Mouse (Mus musculus) gastrocnemius, adult 2 months (tissue): ENCODE measurements around the gene Pop5. TPM values are rescaled to one million over a fixed set of nuclear protein-coding genes. Genes with fewer than 3 reads are reported as not detected.

ENCODE experiments used
- DNase-seq: peaks from one replicate; pipeline ENCODE4 v3.0.0; 2022
- H3K27ac ChIP-seq: fragments of 200-600 bp; 2 replicates; pipeline ENCODE4 v1.8.1; 2022; ENCODE audit warnings: mild to moderate bottlenecking
- H3K4me3 ChIP-seq: fragments of 200-600 bp; 2 replicates; pipeline ENCODE4 v1.8.1; 2022; ENCODE audit warnings: mild to moderate bottlenecking, moderate library complexity
- CTCF ChIP-seq: fragments of 200-600 bp; IDR thresholded peaks from 2 replicates; pipeline ENCODE4 v1.8.1; 2022; ENCODE audit warnings: antibody characterized with exemption, mild to moderate bottlenecking, moderate library complexity
- intact Hi-C: fragments of 180-260 bp; cut with DNase I; formaldehyde crosslinking; loops from one replicate; pipeline ENCODE4 v1.15.1; 2025
- total RNA-seq, 2 experiments: library from RNA; stranded (reverse); gene quantifications; 2 replicates each; pipeline ENCODE4 v1.2.3; 2021

Gene Pop5
- total RNA-seq, 2 experiments from 2014 or later = 27.8 to 51.7 TPM

- H3K27ac ChIP-seq = peak overlapping the region; percentile 79
- intact Hi-C loops = no loop called here
- peak overlapping the region; percentile 68 for H3K4me3 ChIP-seq
- peak; percentile 58 for DNase-seq
- no peak for TF ChIP-seq CTCF
Observed at GRCm38 (mm10) chr5:115203735-115204561, 31.7 kb upstream of the Pop5 start.

- no peak for TF ChIP-seq CTCF
- DNase-seq = peak; percentile 63
- peak overlapping the region; percentile 68 for H3K4me3 ChIP-seq
- peak overlapping the region; percentile 79 for H3K27ac ChIP-seq
- intact Hi-C loops = no loop called here
Observed at GRCm38 (mm10) chr5:115204562-115205311, 30.9 kb upstream of the Pop5 start.

- intact Hi-C loops = no loop called here
- Histone ChIP-seq H3K27ac (no peak overlapping the region), H3K4me3 (no peak overlapping the region)
- no peak for DNase-seq
- TF ChIP-seq CTCF = peak; percentile 29; the same call in 1 of the 2 replicates
Observed at GRCm38 (mm10) chr5:115207244-115207643, 28.4 kb upstream of the Pop5 start.

- no peak for TF ChIP-seq CTCF
- intact Hi-C loops = no loop called here
- no peak overlapping the region for H3K4me3 ChIP-seq
Observed at GRCm38 (mm10) chr5:115207892-115208291, 27.7 kb upstream of the Pop5 start.

GRCm38 (mm10) chr5:115208601-115209000 lies 27.0 kb upstream of the Pop5 start:
- TF ChIP-seq CTCF = no peak
- H3K27ac ChIP-seq = no peak overlapping the region
- intact Hi-C loops = no loop called here
- DNase-seq = no peak
- H3K4me3 ChIP-seq = no peak overlapping the region

More at GRCm38 (mm10) chr5:115207892-115208291, 27.7 kb upstream of the Pop5 start:
- no peak for DNase-seq
- H3K27ac ChIP-seq = no peak overlapping the region

GRCm38 (mm10) chr5:115210380-115210779 lies 25.3 kb upstream of the Pop5 start:
- intact Hi-C loops = no loop called here
- Histone ChIP-seq H3K27ac (no peak overlapping the region), H3K4me3 (no peak overlapping the region)
- TF ChIP-seq CTCF = peak; percentile 69
- peak; percentile 38 for DNase-seq

GRCm38 (mm10) chr5:115212451-115212850 lies 23.2 kb upstream of the Pop5 start:
- H3K4me3 ChIP-seq = no peak overlapping the region
- TF ChIP-seq CTCF = no peak
- intact Hi-C loops = no loop called here
- DNase-seq = no peak
- no peak overlapping the region for H3K27ac ChIP-seq

GRCm38 (mm10) chr5:115212861-115213260 lies 22.8 kb upstream of the Pop5 start:
- intact Hi-C loops = no loop called here
- Histone ChIP-seq H3K4me3 (no peak overlapping the region), H3K27ac (no peak overlapping the region)
- no peak for DNase-seq
- TF ChIP-seq CTCF = no peak

- TF ChIP-seq CTCF = no peak
- peak; percentile 32 for DNase-seq
- H3K4me3 ChIP-seq = peak overlapping the region; percentile 59
- H3K27ac ChIP-seq = peak overlapping the region; percentile 51
- intact Hi-C loops = no loop called here
Observed at GRCm38 (mm10) chr5:115214864-115215263, 20.8 kb upstream of the Pop5 start.

GRCm38 (mm10) chr5:115215273-115216185 lies 20.1 kb upstream of the Pop5 start:
- intact Hi-C loops = no loop called here
- no peak for TF ChIP-seq CTCF
- Histone ChIP-seq H3K27ac (no peak overlapping the region; the same call in 1 of the 2 replicates), H3K4me3 (peak overlapping the region; percentile 59)
- no peak for DNase-seq

GRCm38 (mm10) chr5:115217998-115218397 lies 17.6 kb upstream of the Pop5 start:
- no peak for TF ChIP-seq CTCF
- intact Hi-C loops = no loop called here
- no peak for DNase-seq
- no peak overlapping the region for H3K4me3 ChIP-seq
- H3K27ac ChIP-seq = no peak overlapping the region

- DNase-seq = peak; percentile 35
- Histone ChIP-seq H3K27ac (no peak overlapping the region), H3K4me3 (no peak overlapping the region)
- intact Hi-C loops = no loop called here
- no peak for TF ChIP-seq CTCF
Observed at GRCm38 (mm10) chr5:115220931-115221640, 14.6 kb upstream of the Pop5 start.
